Mouse (Mus musculus): ENCODE results near the gene Prss56.

Prss56 gene

GRCm38 (mm10) chr1:87185526-87185925, 2.4 kb downstream of the Prss56 start:
- no peak for DNase-seq (ENCODE audit: low read depth, low spot score)

GRCm38 (mm10) chr1:87186261-87187036, 3.3 kb downstream of the Prss56 start:
- DNase-seq (ENCODE audit: low read depth, low spot score), result no peak

- peak; percentile 17 for DNase-seq (ENCODE audit: low read depth, low spot score)
These were observed 3.9 kb downstream of the Prss56 start for GRCm38 (mm10) chr1:87187037-87187355.

GRCm38 (mm10) chr1:87190429-87190828, 7.3 kb downstream of the Prss56 start, which contains the start of gene Chrnd:
Chrnd (plus strand) TSS chr1:87190607.
- no peak for DNase-seq (ENCODE audit: low read depth, low spot score)

- no peak for DNase-seq (ENCODE audit: low read depth, low spot score)
These were observed 14.2 kb downstream of the Prss56 start for GRCm38 (mm10) chr1:87197296-87197695.

- DNase-seq (ENCODE audit: low read depth, low spot score), result no peak
These were observed 15.3 kb downstream of the Prss56 start for GRCm38 (mm10) chr1:87198119-87199065.

- DNase-seq (ENCODE audit: low read depth, low spot score), result no peak
These were observed 17.7 kb downstream of the Prss56 start for GRCm38 (mm10) chr1:87200811-87201210.

GRCm38 (mm10) chr1:87201848-87202247, 18.7 kb downstream of the Prss56 start:
- no peak for DNase-seq (ENCODE audit: low read depth, low spot score)

- DNase-seq (ENCODE audit: low read depth, low spot score), result no peak
These were observed 20.7 kb downstream of the Prss56 start for GRCm38 (mm10) chr1:87203779-87204178.

GRCm38 (mm10) chr1:87204465-87204864, 21.4 kb downstream of the Prss56 start, which contains the start of gene Chrng:
Chrng (plus strand) TSS chr1:87204657.
- no peak for DNase-seq (ENCODE audit: low read depth, low spot score)

GRCm38 (mm10) chr1:87205038-87205437, 21.9 kb downstream of the Prss56 start:
- no peak for DNase-seq (ENCODE audit: low read depth, low spot score)

- DNase-seq (ENCODE audit: low read depth, low spot score), result no peak
These were observed 22.4 kb downstream of the Prss56 start for GRCm38 (mm10) chr1:87205502-87205901.

- no peak for DNase-seq (ENCODE audit: low read depth, low spot score)
These were observed 23.2 kb downstream of the Prss56 start for GRCm38 (mm10) chr1:87206339-87206738.

- DNase-seq (ENCODE audit: low read depth, low spot score), result no peak
These were observed 28.3 kb downstream of the Prss56 start for GRCm38 (mm10) chr1:87211431-87211830.

- DNase-seq (ENCODE audit: low read depth, low spot score), result peak; percentile 82
These were observed 30.9 kb downstream of the Prss56 start, which contains the start of gene Eif4e2 for GRCm38 (mm10) chr1:87213735-87214704. Eif4e2 (plus strand) TSS chr1:87213914.

GRCm38 (mm10) chr1:87214748-87215147, 31.6 kb downstream of the Prss56 start:
- DNase-seq (ENCODE audit: low read depth, low spot score), result no peak

- no peak for DNase-seq (ENCODE audit: low read depth, low spot score)
These were observed 34.8 kb downstream of the Prss56 start for GRCm38 (mm10) chr1:87217938-87218337.

GRCm38 (mm10) chr1:87225739-87226138, 42.6 kb downstream of the Prss56 start:
- DNase-seq (ENCODE audit: low read depth, low spot score), result no peak

- no peak for DNase-seq (ENCODE audit: low read depth, low spot score)
These were observed 43.5 kb downstream of the Prss56 start for GRCm38 (mm10) chr1:87226409-87227159.

GRCm38 (mm10) chr1:87227160-87227550, 44.0 kb downstream of the Prss56 start:
- DNase-seq (ENCODE audit: low read depth, low spot score), result no peak

All from c-Kit-negative CD71-positive TER-119-positive erythroid progenitor cells, embryonic 14.5 days (primary cell).